Mouse (Mus musculus): ENCODE measurements around the gene Zfp51. TPM values are rescaled to one million over a fixed set of nuclear protein-coding genes. Genes with fewer than 3 reads are reported as not detected.
"Not testable (repeated sequence)": the region's sequence is repeated elsewhere in the genome, so short reads cannot be mapped to it uniquely, and the experiment has no call there.

The Zfp51 gene
- 3.4 and 10.1 TPM in 2 replicates for total RNA-seq (2015; ENCODE audit: low replicate concordance)
- 6.5 and 11.9 TPM in 2 replicates for total RNA-seq (2017; ENCODE audit: low replicate concordance)

DNA sequence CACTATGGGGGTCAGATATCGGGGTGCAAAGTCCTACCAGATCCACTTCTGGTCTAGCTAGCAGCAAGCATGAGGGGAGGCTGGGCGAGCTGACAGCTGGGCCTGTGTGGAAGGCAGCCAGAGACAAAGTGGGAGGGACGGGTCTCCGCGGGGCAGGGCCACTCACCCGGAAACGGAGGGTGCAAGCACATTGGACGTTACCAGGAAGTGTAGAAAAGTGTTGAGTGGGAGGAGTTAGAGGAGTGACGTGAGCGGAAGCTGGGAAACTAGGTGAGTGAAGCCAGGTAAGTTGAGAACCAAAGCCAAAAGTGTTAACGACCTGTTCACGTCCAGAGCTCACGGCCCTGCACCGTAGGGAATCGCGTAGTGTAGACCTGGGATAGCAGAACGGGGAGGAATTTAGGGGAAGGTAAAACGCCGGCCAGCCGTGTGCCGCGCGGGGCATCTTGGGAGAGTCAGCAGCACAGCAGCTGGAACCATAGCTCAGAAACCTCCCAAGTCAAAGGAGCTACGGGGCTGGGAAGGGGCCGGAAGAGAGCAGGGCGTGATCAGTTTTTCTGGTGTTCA is at the start of gene Zfp51:
Gene Zfp51, plus strand, starts transcription at position 237 of the 567 bp plus-strand sequence.
- peak; percentile 99 for ATAC-seq (replicated peaks; ENCODE audit: low FRiP score, poor library complexity, severe bottlenecking)

DNA sequence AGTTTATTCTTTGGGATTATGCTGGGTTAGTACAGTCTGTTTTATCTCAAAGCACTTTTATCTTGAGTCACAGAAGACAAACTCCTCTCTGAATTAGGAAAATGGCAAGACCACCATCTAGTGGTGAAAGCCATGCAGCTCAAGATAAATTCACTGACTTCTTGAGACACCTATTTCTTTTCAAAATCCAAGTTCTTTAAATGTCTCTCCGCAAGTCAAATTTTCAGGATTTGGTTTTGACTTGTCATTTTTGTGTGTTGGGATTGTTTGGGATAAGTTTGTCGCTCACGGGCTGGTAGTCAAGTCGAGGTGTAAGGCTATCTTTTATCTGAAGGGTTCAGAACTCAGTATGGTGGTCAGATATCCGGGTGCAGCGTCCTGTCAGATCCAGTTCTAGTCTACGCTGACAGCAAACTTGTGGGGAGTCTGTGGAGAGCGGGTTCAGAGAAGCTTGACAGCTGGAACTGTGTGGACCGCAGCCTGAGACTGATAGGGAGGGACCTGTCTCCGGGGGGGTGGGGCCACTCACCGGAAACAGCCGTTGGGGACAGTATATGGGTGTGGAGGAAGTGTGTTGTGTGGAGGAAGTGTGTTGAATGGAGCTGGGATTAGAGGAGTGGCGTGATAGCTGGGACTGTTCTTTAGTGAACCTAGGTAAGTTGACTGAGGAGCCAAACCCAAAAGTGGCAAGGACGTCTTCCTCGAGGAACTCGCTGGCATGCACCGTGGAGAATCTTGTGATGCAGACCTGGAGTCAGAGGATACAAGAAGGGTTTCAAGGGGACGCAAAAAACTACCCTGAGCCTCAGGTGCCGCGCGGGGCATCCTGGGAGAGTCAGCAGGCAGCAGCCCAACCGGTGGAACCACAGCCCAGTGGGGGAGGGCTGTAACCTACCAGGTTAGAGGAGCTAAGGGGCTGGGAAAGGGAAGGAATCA is 27.2 kb upstream of the Zfp51 start, which contains the start of gene Zfp54:
Gene Zfp54, plus strand, starts transcription at position 564 of the 936 bp plus-strand sequence.
- ATAC-seq (replicated peaks; ENCODE audit: low FRiP score, poor library complexity, severe bottlenecking) = peak; percentile 98

GRCm38 (mm10) chr17:21438806-21439400 is 11.3 kb upstream of the Zfp51 start:
- not testable (repeated sequence) for ATAC-seq (replicated peaks; ENCODE audit: low FRiP score, poor library complexity, severe bottlenecking)

DNA sequence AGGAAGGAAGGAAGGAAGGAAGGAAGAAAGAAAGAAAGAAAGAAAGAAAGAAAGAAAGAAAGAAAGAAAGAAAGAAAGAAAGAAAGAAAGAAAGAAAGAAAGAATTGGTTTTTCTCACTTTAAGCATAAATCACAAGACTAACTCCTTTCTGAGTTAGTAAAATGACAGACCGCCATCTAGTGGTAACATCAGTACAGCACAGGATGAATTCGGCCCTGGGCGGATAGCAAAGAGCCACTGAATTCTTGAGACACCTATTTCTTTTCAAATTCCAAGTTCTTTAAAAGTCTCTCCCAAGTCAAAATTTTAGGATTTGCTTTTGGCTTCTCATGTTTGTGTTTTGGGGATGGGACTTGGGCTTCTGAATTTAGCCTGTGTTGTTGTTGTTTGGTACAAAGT is 505 bp upstream of the Zfp51 start:
- ATAC-seq (replicated peaks; ENCODE audit: low FRiP score, poor library complexity, severe bottlenecking) = peak; percentile 74

DNA sequence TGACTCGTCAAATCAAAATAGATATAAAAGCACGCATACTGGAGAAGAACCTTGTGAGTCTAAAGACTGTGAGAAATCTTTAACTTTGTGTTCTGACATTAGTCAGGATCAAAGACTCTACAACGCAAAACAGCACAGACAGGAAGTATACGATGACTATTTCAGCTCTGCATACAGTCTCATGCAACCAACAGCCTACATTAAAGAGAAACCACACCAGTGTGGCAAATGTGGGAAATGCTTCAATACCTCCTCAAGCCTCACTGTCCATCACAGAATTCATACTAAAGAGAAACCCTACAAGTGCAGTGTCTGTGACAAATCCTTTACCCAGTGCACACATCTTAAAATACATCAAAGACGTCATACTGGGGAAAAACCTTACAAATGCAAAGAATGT is 13.4 kb downstream of the Zfp51 start:
- ATAC-seq (replicated peaks; ENCODE audit: low FRiP score, poor library complexity, severe bottlenecking) = no peak

DNA sequence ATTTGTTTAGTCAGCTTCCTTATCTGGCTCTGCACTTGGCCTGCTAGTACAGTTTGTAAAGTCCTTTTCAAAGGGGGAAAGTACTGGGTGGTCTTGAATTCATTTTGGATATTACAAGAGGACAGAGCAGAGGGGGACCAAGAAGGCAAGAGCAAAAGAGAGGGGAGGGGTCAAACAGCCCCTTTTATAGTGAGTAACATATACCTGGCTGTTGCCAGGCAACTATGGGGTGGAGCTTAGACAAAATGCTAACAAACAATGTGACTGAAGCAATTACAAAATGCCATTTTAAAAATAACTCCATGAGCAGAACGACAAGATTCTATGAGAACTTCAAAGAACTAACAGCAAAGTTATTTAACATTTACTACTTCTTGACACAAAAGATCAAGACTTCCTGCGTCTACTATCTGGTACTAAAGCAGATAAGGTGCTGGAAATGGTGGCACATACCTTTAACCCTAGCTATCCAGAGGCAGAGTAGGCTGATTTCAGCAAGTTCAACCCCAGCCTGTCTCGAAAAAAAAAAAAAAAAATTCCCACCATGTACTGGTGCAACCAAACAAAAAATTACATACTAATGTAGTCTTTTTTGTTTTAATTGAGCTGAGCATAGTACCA is 22.0 kb downstream of the Zfp51 start:
- peak; percentile 43 for ATAC-seq (replicated peaks; ENCODE audit: low FRiP score, poor library complexity, severe bottlenecking)

GRCm38 (mm10) chr17:21472653-21473307 is 22.6 kb downstream of the Zfp51 start:
- peak; percentile 81 for ATAC-seq (replicated peaks; ENCODE audit: low FRiP score, poor library complexity, severe bottlenecking)

GRCm38 (mm10) chr17:21473362-21474190 is 23.4 kb downstream of the Zfp51 start:
- 0 out of 2 replicates have a peak, but pooled peaks have one; percentile 37 for ATAC-seq (replicated peaks; ENCODE audit: low FRiP score, poor library complexity, severe bottlenecking)

- not testable (repeated sequence) for ATAC-seq (replicated peaks; ENCODE audit: low FRiP score, poor library complexity, severe bottlenecking)
Observed at GRCm38 (mm10) chr17:21474729-21475128, 24.6 kb downstream of the Zfp51 start.

GRCm38 (mm10) chr17:21475290-21475689 is 25.1 kb downstream of the Zfp51 start:
- not testable (repeated sequence) for ATAC-seq (replicated peaks; ENCODE audit: low FRiP score, poor library complexity, severe bottlenecking)

DNA sequence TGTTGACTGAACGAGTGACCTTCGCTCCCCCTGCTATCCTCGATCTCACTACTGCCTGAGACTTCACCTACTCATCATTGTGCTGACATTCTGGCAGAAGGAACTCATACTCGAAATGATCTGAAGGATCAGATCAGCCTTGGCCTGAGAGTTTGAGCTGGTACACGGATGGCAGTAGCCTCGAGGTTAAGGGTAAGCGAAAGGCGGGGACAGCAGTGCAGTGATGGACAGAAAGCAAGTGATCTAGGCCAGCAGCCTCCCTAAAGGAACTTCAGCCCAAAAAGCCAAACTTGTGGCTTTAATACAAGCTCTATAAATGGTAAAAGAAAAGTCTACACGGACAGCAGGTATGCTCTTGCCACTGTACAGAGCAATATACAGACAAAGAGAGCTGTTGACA is 26.2 kb downstream of the Zfp51 start:
- not testable (repeated sequence) for ATAC-seq (replicated peaks; ENCODE audit: low FRiP score, poor library complexity, severe bottlenecking)

- ATAC-seq (replicated peaks; ENCODE audit: low FRiP score, poor library complexity, severe bottlenecking) = not testable (repeated sequence)
Observed at GRCm38 (mm10) chr17:21478103-21478777, 28.1 kb downstream of the Zfp51 start.

GRCm38 (mm10) chr17:21488760-21489499 is 38.8 kb downstream of the Zfp51 start, which contains the start of gene Zfp53:
Zfp53 (plus strand) TSS chr17:21488998.
- ATAC-seq (replicated peaks; ENCODE audit: low FRiP score, poor library complexity, severe bottlenecking) = peak; percentile 98

GRCm38 (mm10) chr17:21489500-21490001 is 39.4 kb downstream of the Zfp51 start:
- ATAC-seq (replicated peaks; ENCODE audit: low FRiP score, poor library complexity, severe bottlenecking) = no peak

- no peak for ATAC-seq (replicated peaks; ENCODE audit: low FRiP score, poor library complexity, severe bottlenecking)
Observed at GRCm38 (mm10) chr17:21501365-21501764, 51.2 kb downstream of the Zfp51 start.

DNA sequence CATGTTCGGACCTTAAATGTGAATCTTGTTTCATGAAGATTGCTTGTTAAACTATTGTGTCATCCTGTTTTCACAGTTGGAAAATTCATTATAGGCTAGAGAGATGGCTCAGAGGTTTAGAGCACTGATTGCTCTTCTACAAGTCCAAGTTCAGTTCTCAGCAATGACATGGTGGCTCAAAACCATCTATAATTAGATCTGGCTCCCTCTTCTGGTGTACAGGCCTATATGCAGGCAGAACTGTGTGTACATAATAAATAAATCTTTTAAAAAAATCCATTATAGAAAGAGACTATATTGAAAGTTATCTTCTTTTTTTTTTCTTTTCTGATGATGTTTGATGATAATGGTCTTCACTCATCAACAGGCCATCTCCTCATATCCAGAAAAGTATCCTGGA is 54.4 kb downstream of the Zfp51 start:
- no peak for ATAC-seq (replicated peaks; ENCODE audit: low FRiP score, poor library complexity, severe bottlenecking)

DNA sequence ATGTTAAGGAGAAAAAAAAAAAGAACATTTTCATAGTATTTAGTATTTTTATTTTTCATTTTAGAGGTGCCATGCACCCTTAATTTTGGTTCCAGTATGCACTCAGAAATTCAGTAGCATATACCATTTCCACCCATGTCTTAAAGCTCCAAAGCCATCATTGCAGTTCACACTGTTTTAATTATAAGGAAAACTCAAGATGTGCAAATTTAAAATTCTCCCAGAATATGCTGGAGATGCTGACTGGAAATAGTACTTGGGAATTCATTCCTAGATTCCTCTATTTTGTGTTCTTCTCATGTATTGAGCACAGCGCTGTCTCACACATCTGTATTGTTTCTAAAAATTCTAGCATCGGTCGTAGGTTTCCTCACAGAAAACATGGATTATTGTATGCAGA is 56.1 kb downstream of the Zfp51 start:
- ATAC-seq (replicated peaks; ENCODE audit: low FRiP score, poor library complexity, severe bottlenecking) = no peak
